Comparison of ENCODE assay signal across 1 mouse cellular context in the genomic region with DNA sequence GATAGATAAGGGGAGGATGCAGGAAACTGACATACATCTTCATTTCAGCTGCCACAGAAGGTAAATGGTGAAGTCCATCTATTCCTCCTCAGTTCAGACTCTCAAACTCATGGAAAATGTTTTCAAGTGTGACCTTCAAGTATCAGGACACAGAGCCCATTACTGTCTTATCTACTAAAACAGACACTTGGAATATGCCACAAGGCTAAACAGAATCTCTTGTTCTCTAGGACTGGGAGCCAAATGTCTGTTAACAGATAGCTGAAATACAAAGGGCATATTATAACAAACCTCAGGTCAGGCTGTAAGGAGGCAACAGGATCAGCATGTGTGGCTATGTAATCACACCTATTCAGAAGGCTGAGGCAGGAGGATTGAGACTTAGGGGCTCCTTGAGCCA.
TF ChIP-seq lines count a peak whose summit lies in the region.

No protein-coding gene starts in this region.

TF ChIP-seq in MEL, 35 proteins besides CTCF, POLR2A, EP300 and RAD21 (continued from another document):
- TF ChIP-seq TCF12 (IDR thresholded peaks at IDR 0.05; ENCODE audit: low read depth, low read length) (peak; percentile 61; the same call in 1 of the 2 replicates), ETS1 (IDR thresholded peaks at IDR 0.05; ENCODE audit: low read depth, low read length) (peak; percentile 52; the same call in 1 of the 2 replicates), E2F4 (IDR thresholded peaks at IDR 0.05; ENCODE audit: borderline replicate concordance, low read depth, low read length) (no peak), TAL1 (IDR thresholded peaks at IDR 0.05; ENCODE audit: low read length) (peak; percentile 81)
